Mouse (Mus musculus): ENCODE data around the gene Myl12a.

GRCm38 (mm10) chr17:71003721-71004120 is 1.0 kb upstream of the Myl12a start:
- no peak for TF ChIP-seq CTCF (conservative IDR thresholded peaks at IDR 0.05; ENCODE audit: low read length)
- no peak for TF ChIP-seq POU5F1 (IDR thresholded peaks at IDR 0.05; ENCODE audit: borderline replicate concordance, low read length)
- TF ChIP-seq NANOG (IDR thresholded peaks at IDR 0.05; ENCODE audit: borderline replicate concordance, low read length): no peak

Measured in E14TG2a.4 (cell line).